Mouse (Mus musculus) liver, postnatal 0 days (tissue): ENCODE measurements around the gene Mgat5. TPM values are rescaled to one million over a fixed set of nuclear protein-coding genes. Genes with fewer than 3 reads are reported as not detected.

Experiments
- ATAC-seq: fragments of 200-750 bp; cut with Nextera tagmentation; 2 replicates; pipeline ENCODE4 v1.8.0; 2017; ENCODE audit warnings: mild to moderate bottlenecking, moderate library complexity
- DNase-seq: peaks from one replicate; pipeline ENCODE4 v3.0.0-alpha.2; 2016
- H3K27ac ChIP-seq: fragments of 300-500 bp; sonication (generic); 2 replicates; pipeline ENCODE4 v1.5.1; 2014; ENCODE audit warnings: antibody characterized with exemption, moderate library complexity, mild to moderate bottlenecking, low read depth
- H3K27me3 ChIP-seq: fragments of 300-500 bp; sonication (generic); 2 replicates; pipeline ENCODE4 v1.6.1; 2014; ENCODE audit warnings: low read length, control low read depth, mixed read lengths; ENCODE audit not compliant: insufficient read depth
- H3K36me3 ChIP-seq: fragments of 300-500 bp; sonication (generic); replicated peaks from 2 replicates; pipeline ENCODE4 v1.6.1; 2014; ENCODE audit warnings: mild to moderate bottlenecking, control low read depth, low read length, moderate library complexity, mixed read lengths; ENCODE audit not compliant: insufficient read depth
- H3K4me1 ChIP-seq: fragments of 300-500 bp; sonication (generic); 2 replicates; pipeline ENCODE4 v1.6.1; 2014; ENCODE audit warnings: antibody characterized with exemption, mild to moderate bottlenecking, control low read depth; ENCODE audit not compliant: insufficient read depth
- H3K4me2 ChIP-seq: fragments of 300-500 bp; sonication (generic); 2 replicates; pipeline ENCODE4 v1.6.1; 2014; ENCODE audit warnings: low read depth, mild to moderate bottlenecking, low read length, moderate library complexity, mixed read lengths
- H3K4me3 ChIP-seq: fragments of 300-500 bp; sonication (generic); 2 replicates; pipeline ENCODE4 v1.5.1; 2014; ENCODE audit warnings: low read depth, low read length
- H3K9ac ChIP-seq: fragments of 300-500 bp; sonication (generic); replicated peaks from 2 replicates; pipeline ENCODE4 v1.6.1; 2014; ENCODE audit warnings: mild to moderate bottlenecking, moderate library complexity
- H3K9me3 ChIP-seq: fragments of 300-500 bp; sonication (generic); 2 replicates; pipeline ENCODE4 v1.6.1; 2016; ENCODE audit warnings: mild to moderate bottlenecking, control low read depth, low read length, mixed read lengths
- CTCF ChIP-seq: sonication (generic); IDR thresholded peaks from 2 replicates; pipeline ENCODE4 v1.5.1; 2016; ENCODE audit warnings: antibody characterized with exemption, low read depth
- EP300 ChIP-seq: IDR thresholded peaks from 2 replicates; pipeline ENCODE4 v1.6.1; 2016; ENCODE audit warnings: antibody characterized with exemption, low read depth, mild to moderate bottlenecking
- WGBS: fragments of 180-500 bp; shearing (Covaris S2); extraction: QIAGEN DNeasy Blood & Tissue Kit; methylation state at CpG from one replicate; pipeline ENCODE4 v1.1.7; 2014; ENCODE audit not compliant: insufficient replicate concordance; 5-methylcytosine and 5-hydroxymethylcytosine counted together
- polyA plus RNA-seq: library from polyadenylated mRNA; unstranded; fragments of >200 nt; fragmentation: Nextera tagmentation; extraction: Ambion mirVana; gene quantifications from 2 replicates; pipeline ENCODE4 v1.2.1, GENCODE M21; 2015

Gene Mgat5
- polyA plus RNA-seq, 1 experiment from 2014 or later, result 0.86 TPM

GRCm38 (mm10) chr1:127415896-127416295 lies 211.1 kb downstream of the Mgat5 start:
- no peak overlapping the region for H3K9ac ChIP-seq
- ATAC-seq, result no peak
- 73% methylated on average over 1 of the region's 1 CpGs for WGBS

GRCm38 (mm10) chr1:127416971-127417370 lies 212.2 kb downstream of the Mgat5 start:
- Histone ChIP-seq H3K4me1 (no peaks in the 10 kb centered on the region; the same call in 1 of the 2 replicates), H3K27ac (no peak overlapping the region), H3K4me2 (no peak overlapping the region), H3K9me3 (no peaks in the 10 kb centered on the region), H3K27me3 (no peaks in the 10 kb centered on the region), H3K36me3 (peaks cover 5% of the 10 kb centered on the region; the same call in 1 of the 2 replicates), H3K4me3 (no peak overlapping the region), H3K9ac (no peak overlapping the region)
- DNase-seq, result no peak
- no peak for TF ChIP-seq EP300
- no peak for TF ChIP-seq CTCF
- WGBS, result 73% methylated on average over 1 of the region's 1 CpGs
- no peak for ATAC-seq

More at GRCm38 (mm10) chr1:127415896-127416295, 211.1 kb downstream of the Mgat5 start:
- Histone ChIP-seq H3K36me3 (peaks cover 5% of the 10 kb centered on the region; the same call in 1 of the 2 replicates), H3K27me3 (no peaks in the 10 kb centered on the region), H3K4me2 (no peak overlapping the region), H3K4me1 (no peaks in the 10 kb centered on the region; the same call in 1 of the 2 replicates), H3K9me3 (no peaks in the 10 kb centered on the region), H3K27ac (no peak overlapping the region), H3K4me3 (no peak overlapping the region)
- TF ChIP-seq CTCF (no peak), EP300 (no peak)
- no peak for DNase-seq

GRCm38 (mm10) chr1:127418916-127419575 lies 214.2 kb downstream of the Mgat5 start:
- Histone ChIP-seq H3K4me2 (peak overlapping the region; percentile 18; the same call in 1 of the 2 replicates), H3K4me1 (no peaks in the 10 kb centered on the region; the same call in 1 of the 2 replicates), H3K27ac (peak overlapping the region; percentile 41; the same call in 1 of the 2 replicates), H3K9ac (no peak overlapping the region), H3K36me3 (peaks cover 5% of the 10 kb centered on the region; the same call in 1 of the 2 replicates), H3K27me3 (no peaks in the 10 kb centered on the region), H3K4me3 (no peak overlapping the region), H3K9me3 (no peaks in the 10 kb centered on the region)
- TF ChIP-seq EP300 (no peak), CTCF (no peak)
- 68% methylated on average over 4 of the region's 4 CpGs for WGBS
- peak; percentile 94 for ATAC-seq
- peak; percentile 61 for DNase-seq

- TF ChIP-seq EP300 (no peak), CTCF (no peak)
- Histone ChIP-seq H3K27me3 (no peaks in the 10 kb centered on the region), H3K4me2 (no peak overlapping the region), H3K4me3 (no peak overlapping the region), H3K9ac (no peak overlapping the region), H3K27ac (no peak overlapping the region), H3K4me1 (no peaks in the 10 kb centered on the region; the same call in 1 of the 2 replicates), H3K36me3 (peaks cover 2% of the 10 kb centered on the region; the same call in 1 of the 2 replicates), H3K9me3 (no peaks in the 10 kb centered on the region)
- DNase-seq (no peak), ATAC-seq (no peak)
- 72% methylated on average over 7 of the region's 7 CpGs for WGBS
Observed at GRCm38 (mm10) chr1:127419581-127419980, 214.8 kb downstream of the Mgat5 start.

- Histone ChIP-seq H3K9ac (no peak overlapping the region), H3K4me1 (no peaks in the 10 kb centered on the region; the same call in 1 of the 2 replicates), H3K27ac (no peak overlapping the region), H3K9me3 (no peaks in the 10 kb centered on the region), H3K4me3 (no peak overlapping the region), H3K27me3 (no peaks in the 10 kb centered on the region), H3K4me2 (no peak overlapping the region), H3K36me3 (no peaks in the 10 kb centered on the region; the same call in 1 of the 2 replicates)
- 81% methylated on average over 13 of the region's 13 CpGs for WGBS
- no peak for ATAC-seq
- no peak for DNase-seq
- TF ChIP-seq CTCF (no peak), EP300 (no peak)
Observed at GRCm38 (mm10) chr1:127420383-127420782, 215.6 kb downstream of the Mgat5 start.

GRCm38 (mm10) chr1:127420795-127421194 lies 216.0 kb downstream of the Mgat5 start:
- 92% methylated on average over 15 of the region's 15 CpGs for WGBS
- Histone ChIP-seq H3K4me1 (no peaks in the 10 kb centered on the region; the same call in 1 of the 2 replicates), H3K9ac (no peak overlapping the region), H3K36me3 (no peaks in the 10 kb centered on the region; the same call in 1 of the 2 replicates), H3K27me3 (no peaks in the 10 kb centered on the region), H3K9me3 (no peaks in the 10 kb centered on the region), H3K4me3 (no peak overlapping the region), H3K4me2 (no peak overlapping the region), H3K27ac (no peak overlapping the region)
- ATAC-seq (no peak), DNase-seq (no peak)
- no peak for TF ChIP-seq EP300
- no peak for TF ChIP-seq CTCF
